Mouse (Mus musculus) embryonic facial prominence, embryonic 12.5 days (tissue): ENCODE measurements around the gene Lpo. TPM values are rescaled to one million over a fixed set of nuclear protein-coding genes. Genes with fewer than 3 reads are reported as not detected.
A peak's percentile ranks its signal among the peaks of the same experiment; 100 is the strongest.

Experiments
- ATAC-seq: fragments of 200-750 bp; cut with Nextera tagmentation; 2 replicates; pipeline ENCODE4 v1.8.0; 2017; ENCODE audit not compliant: insufficient number of reproducible peaks, insufficient read depth, low FRiP score, low TSS enrichment
- H3K27ac ChIP-seq: fragments of 300-500 bp; sonication (generic); 2 replicates; pipeline ENCODE4 v1.5.1; 2016; ENCODE audit warnings: mild to moderate bottlenecking
- H3K27me3 ChIP-seq: fragments of 300-500 bp; sonication (generic); 2 replicates; pipeline ENCODE4 v1.6.1; 2016; ENCODE audit warnings: mild to moderate bottlenecking, moderate library complexity
- H3K36me3 ChIP-seq: fragments of 300-500 bp; sonication (generic); 2 replicates; pipeline ENCODE4 v1.6.1; 2016; ENCODE audit warnings: mild to moderate bottlenecking
- H3K4me1 ChIP-seq: fragments of 300-500 bp; sonication (generic); 2 replicates; pipeline ENCODE4 v1.6.1; 2016
- H3K4me2 ChIP-seq: fragments of 300-500 bp; sonication (generic); replicated peaks from 2 replicates; pipeline ENCODE4 v1.6.1; 2016; ENCODE audit warnings: mild to moderate bottlenecking, moderate library complexity
- H3K4me3 ChIP-seq: fragments of 300-500 bp; sonication (generic); 2 replicates; pipeline ENCODE4 v1.5.1; 2016; ENCODE audit warnings: mild to moderate bottlenecking
- H3K9ac ChIP-seq: fragments of 300-500 bp; sonication (generic); 2 replicates; pipeline ENCODE4 v1.6.1; 2016; ENCODE audit warnings: mild to moderate bottlenecking, moderate library complexity
- H3K9me3 ChIP-seq: fragments of 300-500 bp; sonication (generic); 2 replicates; pipeline ENCODE4 v1.6.1; 2016; ENCODE audit warnings: mild to moderate bottlenecking, moderate library complexity
- WGBS: fragments of 180-500 bp; shearing (Covaris S2); methylation state at CpG from one replicate; pipeline ENCODE4 v1.1.7; 2016; 5-methylcytosine and 5-hydroxymethylcytosine counted together
- polyA plus RNA-seq: library from polyadenylated mRNA; unstranded; fragments of >200 nt; fragmentation: Nextera tagmentation; extraction: Ambion mirVana; gene quantifications from 2 replicates; pipeline ENCODE4 v1.2.1, GENCODE M21; 2016

The Lpo gene
- polyA plus RNA-seq, 1 experiment from 2014 or later = 0.56 TPM

DNA sequence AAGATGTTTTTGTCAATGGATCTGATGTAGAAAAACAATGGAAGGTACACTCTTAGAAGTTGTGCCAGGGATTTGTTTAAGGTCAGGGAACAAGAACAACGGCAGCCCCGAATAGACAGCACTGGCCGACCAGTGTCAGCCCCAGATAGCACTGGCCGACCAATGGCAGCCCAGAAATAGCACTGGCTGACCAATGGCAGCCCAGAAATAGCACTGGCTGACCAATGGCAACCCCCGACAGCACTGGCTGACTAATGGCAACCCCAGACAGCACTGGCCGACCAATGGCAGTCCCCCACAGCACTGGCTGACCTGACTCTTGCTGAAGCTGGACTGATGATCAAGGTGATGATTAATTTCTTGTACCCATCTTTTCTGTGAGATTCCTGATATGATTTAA is 19.8 kb upstream of the Lpo start:
- H3K36me3 ChIP-seq = no peaks in the 10 kb centered on the region
- no peaks in the 10 kb centered on the region for H3K9me3 ChIP-seq
- no peak overlapping the region for H3K4me3 ChIP-seq
- H3K27ac ChIP-seq = no peak overlapping the region
- no peaks in the 10 kb centered on the region for H3K27me3 ChIP-seq
- no peak overlapping the region for H3K9ac ChIP-seq
- no peaks in the 10 kb centered on the region for H3K4me1 ChIP-seq
- no peak for ATAC-seq
- H3K4me2 ChIP-seq = no peak overlapping the region
- 70% methylated on average over 6 of the region's 6 CpGs for WGBS

GRCm38 (mm10) chr11:87846968-87847600 is 19.0 kb upstream of the Lpo start:
- 87% methylated on average over 12 of the region's 12 CpGs for WGBS
- no peaks in the 10 kb centered on the region for H3K4me1 ChIP-seq
- H3K9me3 ChIP-seq = no peaks in the 10 kb centered on the region
- H3K27ac ChIP-seq = no peak overlapping the region
- H3K4me3 ChIP-seq = no peak overlapping the region
- no peak for ATAC-seq
- no peaks in the 10 kb centered on the region for H3K36me3 ChIP-seq
- no peaks in the 10 kb centered on the region for H3K27me3 ChIP-seq
- no peak overlapping the region for H3K4me2 ChIP-seq
- H3K9ac ChIP-seq = no peak overlapping the region

DNA sequence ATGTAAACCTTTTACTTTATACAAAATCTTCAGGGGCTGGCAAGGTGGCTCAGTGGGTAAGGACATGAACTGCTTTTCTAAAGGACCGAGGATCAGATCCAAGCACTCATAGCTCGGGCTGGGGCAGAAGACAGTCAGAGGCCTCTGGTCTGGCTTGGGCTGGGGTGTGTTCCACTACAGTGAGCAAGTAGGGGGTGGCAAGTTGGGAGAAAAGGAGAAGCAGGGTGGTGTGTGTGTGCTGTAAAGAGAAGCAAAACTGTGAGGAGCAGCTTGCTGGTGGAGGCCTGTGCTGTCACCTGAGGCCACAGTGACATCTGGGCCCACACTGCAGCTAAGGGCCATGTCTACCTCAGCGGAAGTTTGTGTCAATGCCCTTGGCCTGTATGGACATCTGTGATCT is 13.3 kb upstream of the Lpo start:
- no peaks in the 10 kb centered on the region for H3K36me3 ChIP-seq
- no peaks in the 10 kb centered on the region for H3K27me3 ChIP-seq
- ATAC-seq = no peak
- no peak overlapping the region for H3K4me2 ChIP-seq
- no peaks in the 10 kb centered on the region for H3K9me3 ChIP-seq
- H3K9ac ChIP-seq = no peak overlapping the region
- H3K4me3 ChIP-seq = no peak overlapping the region
- no peak overlapping the region for H3K27ac ChIP-seq
- 77% methylated on average over 3 of the region's 3 CpGs for WGBS
- H3K4me1 ChIP-seq = no peaks in the 10 kb centered on the region

GRCm38 (mm10) chr11:87840676-87841075 is 12.6 kb upstream of the Lpo start:
- H3K27me3 ChIP-seq = no peaks in the 10 kb centered on the region
- no peak for ATAC-seq
- H3K9ac ChIP-seq = no peak overlapping the region
- H3K27ac ChIP-seq = no peak overlapping the region
- H3K4me2 ChIP-seq = no peak overlapping the region
- no peaks in the 10 kb centered on the region for H3K4me1 ChIP-seq
- H3K4me3 ChIP-seq = no peak overlapping the region
- no peaks in the 10 kb centered on the region for H3K36me3 ChIP-seq
- no peaks in the 10 kb centered on the region for H3K9me3 ChIP-seq
- WGBS = 78% methylated on average over 8 of the region's 8 CpGs

GRCm38 (mm10) chr11:87821502-87821901 is 6.6 kb downstream of the Lpo start:
- Histone ChIP-seq H3K27me3 (peaks cover 4% of the 10 kb centered on the region; the same call in 1 of the 2 replicates), H3K9me3 (no peaks in the 10 kb centered on the region), H3K9ac (no peak overlapping the region), H3K4me2 (no peak overlapping the region), H3K4me3 (no peak overlapping the region), H3K27ac (no peak overlapping the region), H3K36me3 (no peaks in the 10 kb centered on the region), H3K4me1 (peaks cover 5% of the 10 kb centered on the region; the same call in 1 of the 2 replicates)
- 12% methylated on average over 5 of the region's 5 CpGs for WGBS
- no peak for ATAC-seq

DNA sequence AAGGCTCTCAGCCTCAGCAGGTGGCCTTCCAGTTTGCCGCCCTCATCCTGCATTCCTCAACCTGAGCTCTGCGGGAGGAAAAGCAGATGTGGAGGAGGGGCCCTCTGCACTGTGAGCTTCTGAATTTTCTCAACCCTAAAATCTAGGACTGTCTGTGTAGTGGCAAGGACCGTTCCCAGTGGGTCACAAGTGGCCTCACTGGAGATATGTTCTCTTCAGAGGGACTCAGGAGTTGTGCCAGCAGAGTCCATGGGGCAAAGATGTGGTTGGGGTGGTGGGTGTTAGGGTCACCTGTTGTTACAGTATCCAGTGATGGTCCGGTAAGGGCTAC is 10.7 kb downstream of the Lpo start:
- Histone ChIP-seq H3K4me3 (peak overlapping the region; percentile 35), H3K9me3 (no peaks in the 10 kb centered on the region), H3K27ac (no peak overlapping the region), H3K27me3 (peaks cover 8% of the 10 kb centered on the region; the same call in 1 of the 2 replicates), H3K4me1 (peaks cover 5% of the 10 kb centered on the region; the same call in 1 of the 2 replicates), H3K9ac (no peak overlapping the region), H3K4me2 (peak overlapping the region; percentile 62), H3K36me3 (no peaks in the 10 kb centered on the region)
- no peak for ATAC-seq
- 32% methylated on average over 4 of the region's 4 CpGs for WGBS

- WGBS = 3% methylated on average over 31 of the region's 31 CpGs
- ATAC-seq = no peak; the same call in 1 of the 2 replicates
These were observed 11.2 kb downstream of the Lpo start for GRCm38 (mm10) chr11:87816707-87817442.

GRCm38 (mm10) chr11:87814831-87815230 is 13.3 kb downstream of the Lpo start:
- Histone ChIP-seq H3K27me3 (peaks cover 8% of the 10 kb centered on the region; the same call in 1 of the 2 replicates), H3K4me2 (no peak overlapping the region), H3K4me3 (no peak overlapping the region), H3K9me3 (no peaks in the 10 kb centered on the region), H3K27ac (no peak overlapping the region), H3K36me3 (no peaks in the 10 kb centered on the region), H3K4me1 (peaks cover 5% of the 10 kb centered on the region; the same call in 1 of the 2 replicates), H3K9ac (no peak overlapping the region)
- 71% methylated on average over 8 of the region's 8 CpGs for WGBS
- no peak for ATAC-seq

More at GRCm38 (mm10) chr11:87816707-87817442, 11.2 kb downstream of the Lpo start:
- Histone ChIP-seq H3K4me1 (peaks cover 5% of the 10 kb centered on the region; the same call in 1 of the 2 replicates), H3K27me3 (peaks cover 8% of the 10 kb centered on the region; the same call in 1 of the 2 replicates), H3K4me2 (peak overlapping the region; percentile 62), H3K9me3 (no peaks in the 10 kb centered on the region), H3K36me3 (no peaks in the 10 kb centered on the region), H3K9ac (no peak overlapping the region), H3K4me3 (peak overlapping the region; percentile 35), H3K27ac (no peak overlapping the region)

DNA sequence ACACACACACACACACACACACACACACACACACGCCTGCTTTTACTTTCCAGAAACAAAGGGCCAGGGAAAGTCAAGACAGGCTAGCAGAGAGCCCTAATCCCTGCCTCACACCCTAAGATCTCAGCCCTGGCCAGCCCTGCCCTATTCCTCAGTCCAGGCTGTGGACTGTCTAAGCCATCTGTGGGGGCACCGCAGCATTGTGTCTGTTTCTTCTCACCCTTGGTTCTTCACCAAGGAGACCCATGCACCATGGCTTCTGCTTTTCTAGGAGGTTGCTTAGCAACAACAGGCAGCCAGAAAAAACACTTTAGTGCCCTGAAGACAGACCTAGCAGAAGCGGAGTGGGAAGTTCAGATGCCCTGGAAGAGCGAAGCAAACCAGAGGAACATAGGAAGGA is 16.7 kb downstream of the Lpo start:
- H3K9ac ChIP-seq = no peak overlapping the region
- no peak for ATAC-seq
- H3K27ac ChIP-seq = no peak overlapping the region
- WGBS = 72% methylated on average over 4 of the region's 4 CpGs
- H3K9me3 ChIP-seq = no peaks in the 10 kb centered on the region
- H3K27me3 ChIP-seq = peaks cover 3% of the 10 kb centered on the region; the same call in 1 of the 2 replicates
- H3K4me1 ChIP-seq = no peaks in the 10 kb centered on the region; the same call in 1 of the 2 replicates
- H3K4me3 ChIP-seq = no peak overlapping the region
- no peaks in the 10 kb centered on the region for H3K36me3 ChIP-seq
- no peak overlapping the region for H3K4me2 ChIP-seq

DNA sequence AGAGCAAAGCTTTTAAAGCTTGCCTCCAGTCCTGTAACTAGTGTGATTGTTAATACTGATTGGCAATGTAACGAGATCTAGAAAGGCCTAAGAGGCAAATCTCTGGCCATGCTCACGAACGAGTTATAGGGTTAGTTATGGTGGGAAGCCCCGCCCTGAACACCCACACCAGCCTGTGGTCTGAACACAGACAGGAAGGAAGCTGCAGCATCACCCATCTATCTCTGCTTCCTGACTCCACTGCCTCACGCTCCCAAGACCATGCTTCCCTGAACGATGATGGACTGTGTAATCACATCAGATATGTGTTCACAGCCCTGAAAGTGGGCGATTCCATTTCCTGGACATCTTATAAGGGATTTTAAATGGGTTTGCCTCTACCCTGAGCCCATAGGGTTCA is 19.9 kb downstream of the Lpo start:
- Histone ChIP-seq H3K4me2 (no peak overlapping the region), H3K4me1 (no peaks in the 10 kb centered on the region; the same call in 1 of the 2 replicates), H3K9me3 (no peaks in the 10 kb centered on the region), H3K36me3 (no peaks in the 10 kb centered on the region), H3K9ac (no peak overlapping the region), H3K4me3 (no peak overlapping the region), H3K27me3 (no peaks in the 10 kb centered on the region), H3K27ac (no peak overlapping the region)
- no peak for ATAC-seq
- 80% methylated on average over 7 of the region's 7 CpGs for WGBS

- Histone ChIP-seq H3K9ac (no peak overlapping the region), H3K4me3 (no peak overlapping the region), H3K27ac (no peak overlapping the region), H3K27me3 (no peaks in the 10 kb centered on the region), H3K4me1 (no peaks in the 10 kb centered on the region; the same call in 1 of the 2 replicates), H3K9me3 (no peaks in the 10 kb centered on the region), H3K4me2 (no peak overlapping the region), H3K36me3 (no peaks in the 10 kb centered on the region)
- WGBS = 80% methylated on average over 6 of the region's 6 CpGs
- no peak for ATAC-seq
These were observed 20.7 kb downstream of the Lpo start for GRCm38 (mm10) chr11:87807433-87807832.

DNA sequence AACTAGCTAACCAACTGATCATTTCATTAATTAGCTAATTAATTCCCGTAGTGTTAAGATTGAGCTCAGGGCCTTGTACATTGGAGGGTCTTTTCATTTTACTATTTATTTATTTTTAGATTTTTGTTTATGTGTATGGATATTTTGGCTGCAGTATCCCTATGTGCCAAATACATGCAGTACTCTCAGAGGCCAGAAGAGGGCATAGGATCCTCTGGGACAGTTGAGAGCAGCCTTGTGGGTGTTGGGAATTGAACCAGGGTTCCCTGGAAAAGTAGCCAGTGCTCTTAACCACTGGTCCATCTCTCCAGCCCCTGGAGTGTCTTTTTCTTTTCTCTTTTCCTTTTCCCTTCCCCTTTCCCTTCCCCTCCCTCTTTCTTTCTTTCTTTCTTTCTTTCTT is 22.6 kb downstream of the Lpo start:
- Histone ChIP-seq H3K4me1 (no peaks in the 10 kb centered on the region), H3K36me3 (no peaks in the 10 kb centered on the region), H3K4me3 (no peak overlapping the region), H3K4me2 (no peak overlapping the region), H3K27me3 (no peaks in the 10 kb centered on the region), H3K9me3 (no peaks in the 10 kb centered on the region), H3K9ac (no peak overlapping the region), H3K27ac (no peak overlapping the region)
- no peak for ATAC-seq
- WGBS = 66% methylated on average over 1 of the region's 1 CpGs
